Mouse (Mus musculus) left cerebral cortex, adult 9 months (tissue): Measurements from ENCODE around the gene Ogfod2.

Experiments used
- DNase-seq, 2 experiments: peaks; one replicate each; pipeline ENCODE4 v3.0.0; 2022; ENCODE audit warnings: low spot score in 2 of 2

Gene Ogfod2

GRCm38 (mm10) chr5:124095077-124095581 lies 17.0 kb upstream of the Ogfod2 start:
- no peak for DNase-seq

GRCm38 (mm10) chr5:124095596-124096232 lies 16.4 kb upstream of the Ogfod2 start, which contains the start of gene Abcb9:
Abcb9 (minus strand) TSS chr5:124095798.
- DNase-seq = peak; percentile 96 to 98

DNA sequence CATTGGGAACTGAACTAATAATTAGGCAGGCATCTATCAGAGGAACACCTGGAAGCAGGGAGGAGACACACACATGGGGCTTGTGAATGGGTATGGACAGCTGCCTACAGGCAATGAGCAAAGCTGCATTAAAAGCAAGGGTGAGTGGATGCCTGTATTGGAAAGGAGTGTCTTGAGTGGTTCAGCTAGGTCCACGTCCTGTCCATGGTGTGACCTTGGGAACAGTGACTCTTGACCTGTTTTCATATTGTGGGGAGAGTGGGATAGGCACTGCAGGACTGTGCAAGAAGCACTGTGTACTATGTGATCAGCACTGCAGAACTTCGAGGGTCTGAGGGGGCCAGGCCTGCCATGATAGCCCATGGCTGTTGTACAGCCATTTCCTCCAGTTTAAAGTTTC lies 13.2 kb upstream of the Ogfod2 start:
- DNase-seq = no peak

- no peak for DNase-seq
Observed at GRCm38 (mm10) chr5:124100128-124101044, 11.7 kb upstream of the Ogfod2 start.

DNA sequence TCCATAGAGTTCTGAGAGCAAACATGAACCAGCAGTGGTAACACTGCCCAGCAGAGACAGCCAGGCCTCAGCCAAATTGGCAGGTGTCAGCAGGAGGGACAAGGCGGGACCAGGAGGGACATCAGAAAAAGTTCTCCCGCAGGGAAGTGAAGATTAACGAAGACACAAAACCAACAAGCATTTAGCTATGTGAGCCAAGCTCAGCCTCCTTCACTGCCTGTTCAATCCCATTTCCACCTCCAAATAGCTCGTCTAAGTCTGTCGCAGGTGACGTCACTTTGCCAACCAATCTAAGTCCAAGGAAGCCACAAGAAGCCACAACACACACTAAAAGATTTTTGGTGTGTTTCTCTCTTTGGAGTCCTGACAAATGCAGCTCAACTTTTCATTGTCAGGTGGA lies 9.8 kb upstream of the Ogfod2 start:
- DNase-seq = no peak

DNA sequence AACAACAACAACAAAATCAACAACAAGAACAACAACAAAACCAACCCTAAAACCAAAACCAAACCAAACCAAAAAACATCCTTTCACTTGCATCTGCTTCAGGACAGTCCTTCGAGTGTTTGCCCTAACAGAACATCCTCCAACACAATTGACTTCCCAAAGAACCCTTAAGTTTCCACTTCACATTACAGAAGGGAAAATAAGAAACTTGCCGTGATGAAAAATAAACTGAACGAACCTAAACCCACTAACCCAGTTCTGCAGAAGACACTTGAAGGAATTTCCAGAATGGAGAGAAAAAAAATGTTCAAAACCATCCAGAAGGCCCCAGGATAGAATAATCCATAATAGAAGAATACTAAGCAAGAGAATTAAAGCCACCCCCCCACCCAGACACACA lies 9.1 kb upstream of the Ogfod2 start:
- no peak for DNase-seq

- DNase-seq = no peak
Observed at GRCm38 (mm10) chr5:124103552-124103951, 8.5 kb upstream of the Ogfod2 start.

DNA sequence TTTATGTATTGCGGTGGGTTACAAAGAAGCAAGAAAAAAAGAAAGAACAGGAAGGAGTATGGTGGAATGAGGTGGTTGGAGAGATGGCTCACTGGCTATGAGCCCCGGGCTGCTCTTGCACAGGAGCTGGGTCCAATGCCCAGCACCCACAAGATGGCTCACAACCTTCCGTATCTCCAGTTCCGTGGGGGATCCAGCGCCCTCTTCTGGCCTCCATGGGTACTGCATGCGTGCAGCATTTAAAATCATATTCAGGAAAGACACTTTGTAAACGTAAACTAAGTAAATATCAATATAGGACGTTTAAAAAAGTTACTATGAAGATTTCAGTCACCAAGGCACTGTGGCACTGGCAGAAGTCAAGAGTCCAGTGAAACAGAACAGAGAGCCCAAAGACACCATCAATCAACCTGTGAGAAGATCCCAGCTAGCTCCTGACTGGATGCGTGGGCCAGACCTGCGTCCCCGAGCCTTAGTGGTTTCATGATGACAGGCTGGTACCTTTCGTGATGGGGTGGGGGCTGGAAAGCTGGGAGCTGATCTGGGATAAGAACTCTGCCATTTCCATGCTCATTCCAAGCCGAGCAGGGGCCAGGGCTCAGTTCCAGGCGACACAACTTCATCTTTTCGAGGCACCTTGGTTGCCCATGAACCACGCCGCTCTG lies 888 bp upstream of the Ogfod2 start:
- DNase-seq = peak in 1 of 2 experiments; percentile 53

DNA sequence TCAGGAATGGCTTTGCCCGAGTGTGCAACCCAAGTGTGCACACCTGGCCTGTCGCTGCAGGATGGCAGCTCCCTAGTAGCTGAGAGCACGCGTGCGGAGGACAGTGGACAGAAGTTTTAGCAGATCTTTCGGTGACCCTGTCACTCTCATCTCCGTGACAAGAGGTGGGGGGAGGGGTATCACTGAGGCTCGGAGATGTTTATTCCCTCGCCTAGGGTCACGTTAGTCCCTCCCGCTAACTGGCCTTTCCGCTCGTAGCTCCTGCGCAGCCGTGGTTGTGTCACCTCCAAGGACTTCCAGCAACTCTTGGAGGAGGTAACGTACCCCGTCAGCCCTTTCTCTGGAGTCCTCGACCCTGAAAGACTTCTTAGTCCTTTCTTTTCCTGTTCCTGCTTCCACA lies 434 bp downstream of the Ogfod2 start:
- no peak for DNase-seq

DNA sequence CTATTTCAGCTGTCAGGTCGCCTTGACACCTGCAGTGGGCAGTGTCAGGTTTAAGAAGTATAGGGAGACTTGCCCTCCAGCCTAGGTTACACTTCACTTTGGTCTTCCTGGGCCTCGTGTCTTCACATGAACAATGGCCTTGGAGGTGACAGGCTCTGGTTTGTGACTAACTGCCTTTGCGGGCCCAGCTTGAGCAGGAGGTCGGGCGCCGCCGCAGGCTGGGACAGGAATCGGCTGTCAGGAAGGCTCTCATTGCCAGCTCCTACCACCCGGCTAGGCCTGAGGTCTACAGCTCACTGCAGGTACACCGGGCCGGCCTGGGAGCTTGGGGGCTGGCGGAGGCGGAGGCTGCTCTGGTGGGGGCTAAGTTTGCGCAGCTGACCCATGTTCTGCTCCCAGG lies 933 bp downstream of the Ogfod2 start:
- peak in 1 of 2 experiments; percentile 69 for DNase-seq

DNA sequence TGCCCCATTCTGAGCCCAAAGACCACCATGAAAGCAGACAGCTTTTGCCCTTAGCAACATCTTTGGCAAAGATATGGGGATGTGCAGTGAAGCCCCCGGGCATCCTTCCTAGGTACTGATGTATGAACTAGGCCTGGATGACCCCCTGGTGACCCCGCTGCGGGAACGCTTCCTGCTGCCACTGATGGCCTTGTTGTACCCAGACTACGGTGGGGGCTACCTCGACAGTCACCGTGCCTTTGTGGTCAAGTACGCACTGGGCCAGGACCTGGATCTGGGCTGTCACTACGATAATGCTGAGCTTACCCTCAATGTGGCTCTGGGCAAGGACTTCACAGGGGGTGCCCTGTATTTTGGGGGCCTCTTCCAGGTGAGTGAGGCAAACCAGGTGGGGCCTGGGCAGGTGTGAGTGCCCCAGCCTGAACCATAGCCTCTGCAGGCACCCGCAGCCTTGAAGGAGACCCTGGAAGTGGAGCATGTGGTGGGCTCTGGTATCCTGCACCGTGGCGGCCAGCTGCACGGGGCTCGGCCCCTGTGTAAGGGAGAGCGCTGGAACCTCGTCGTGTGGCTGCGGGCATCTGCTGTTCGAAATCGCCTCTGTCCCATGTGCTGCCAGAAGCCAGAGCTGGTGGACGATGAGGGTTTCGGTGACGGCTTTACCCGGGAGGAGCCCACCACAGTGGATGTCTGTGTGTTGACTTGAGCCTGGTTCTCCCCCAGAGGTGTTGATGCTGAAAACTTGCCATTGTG lies 2.4 kb downstream of the Ogfod2 start:
- no peak for DNase-seq

DNA sequence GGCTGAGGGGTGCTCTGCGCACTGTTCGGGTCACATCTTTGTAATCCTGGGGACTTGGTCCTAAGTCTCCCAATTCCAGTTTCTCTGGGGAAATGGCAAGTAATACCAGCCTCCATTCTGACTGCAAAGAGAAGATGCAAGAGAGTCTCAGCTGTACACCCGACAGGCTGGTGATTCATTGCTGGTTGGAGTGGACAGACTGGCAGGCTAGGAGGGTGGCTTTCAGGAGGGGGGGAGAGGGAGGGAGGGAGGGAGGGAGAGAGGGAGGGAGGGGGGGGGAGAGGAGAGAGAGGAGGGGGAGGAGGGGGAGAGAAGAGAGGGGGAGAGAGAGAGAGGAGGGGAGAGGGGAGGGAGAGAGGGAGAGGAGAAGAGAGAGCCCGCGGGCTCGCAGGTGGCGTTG lies 3.4 kb downstream of the Ogfod2 start:
- DNase-seq = no peak

GRCm38 (mm10) chr5:124115990-124116845 lies 4.1 kb downstream of the Ogfod2 start, which contains the start of gene Arl6ip4:
Arl6ip4 (plus strand) TSS chr5:124116089.
- peak in 1 of 2 experiments; percentile 77 for DNase-seq

DNA sequence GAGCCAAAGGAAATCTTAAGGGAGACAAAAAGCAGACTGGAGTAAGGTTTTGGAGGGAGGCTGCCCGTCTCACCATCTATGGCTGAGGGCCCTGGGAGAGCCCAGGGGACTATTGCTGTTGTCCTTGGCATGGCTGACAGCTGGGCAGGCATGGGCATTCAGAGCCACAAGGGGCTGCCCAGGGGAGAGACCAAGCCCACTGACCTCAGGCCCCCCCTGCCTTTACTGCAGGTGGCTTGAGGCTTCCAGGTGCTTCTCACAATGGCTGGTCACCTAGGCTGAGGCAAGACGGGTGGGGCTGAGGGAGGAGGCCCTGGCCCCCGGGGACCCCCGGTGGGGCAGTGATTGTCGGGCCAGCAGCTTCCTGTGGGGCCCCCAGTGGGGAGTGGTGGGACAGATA lies 7.1 kb downstream of the Ogfod2 start:
- no peak for DNase-seq

- no peak for DNase-seq
Observed at GRCm38 (mm10) chr5:124122357-124122756, 10.3 kb downstream of the Ogfod2 start.

GRCm38 (mm10) chr5:124125093-124125492 lies 13.0 kb downstream of the Ogfod2 start:
- DNase-seq = no peak

GRCm38 (mm10) chr5:124134261-124134660 lies 22.2 kb downstream of the Ogfod2 start:
- DNase-seq = no peak

DNA sequence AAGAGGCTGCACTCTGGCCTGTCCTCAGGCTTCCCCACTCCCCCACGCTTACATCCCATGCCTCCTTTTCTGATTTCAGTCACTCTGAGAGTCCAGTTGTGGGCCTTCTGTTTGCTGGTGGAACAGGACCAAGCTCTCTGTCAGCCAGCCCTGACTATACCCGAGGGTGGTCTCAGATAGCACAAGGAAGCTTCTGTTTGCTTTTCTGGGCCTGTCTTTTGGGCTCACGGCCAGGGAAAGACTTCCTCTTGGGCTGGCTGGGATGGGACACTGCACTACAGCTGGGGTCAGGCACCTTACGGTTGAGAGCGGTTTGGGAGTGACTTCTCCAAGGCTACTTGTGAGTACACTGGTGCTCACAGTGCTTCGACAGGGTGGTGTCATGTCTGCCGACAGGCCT lies 26.0 kb downstream of the Ogfod2 start:
- no peak for DNase-seq

GRCm38 (mm10) chr5:124149028-124149427 lies 36.9 kb downstream of the Ogfod2 start:
- no peak for DNase-seq

DNA sequence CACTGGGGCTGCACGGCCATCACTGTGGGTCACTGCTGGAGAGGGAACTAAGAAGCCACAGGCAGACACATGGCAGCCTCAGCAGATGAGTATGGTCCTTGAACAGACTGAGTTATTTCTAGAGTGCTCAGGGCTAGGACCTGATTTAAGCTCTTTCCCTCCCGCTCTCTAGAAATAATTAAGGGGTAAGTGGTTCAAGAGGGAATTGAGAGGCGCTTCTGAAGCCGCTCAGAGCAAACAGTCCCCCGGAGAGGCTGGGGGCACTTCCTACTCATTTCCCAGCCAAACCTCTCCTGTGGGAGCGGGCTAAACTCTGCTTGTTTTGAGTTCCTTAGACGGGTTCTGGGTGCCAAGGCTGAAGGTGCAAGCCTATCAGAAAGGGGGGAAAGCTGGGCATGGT lies 38.8 kb downstream of the Ogfod2 start:
- no peak for DNase-seq

DNA sequence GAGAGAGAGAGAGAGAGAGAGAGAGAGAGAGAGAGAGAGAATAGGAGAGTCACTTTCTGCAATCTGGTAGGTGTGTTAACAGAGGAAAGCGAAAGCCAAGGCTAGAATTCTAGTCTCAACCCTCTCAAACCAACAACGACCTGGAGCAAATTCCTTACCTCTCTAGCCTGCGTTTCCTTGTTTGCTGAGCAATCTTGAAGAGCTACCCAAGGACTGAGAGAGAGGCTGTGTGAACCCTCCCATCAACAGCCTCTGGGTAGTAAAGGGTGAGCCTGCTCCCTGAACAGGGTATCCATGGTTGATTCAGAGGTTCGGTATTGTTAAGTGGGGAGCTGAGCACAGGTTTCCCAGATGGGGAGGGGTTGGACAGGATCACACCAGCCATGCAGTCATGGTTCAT lies 40.6 kb downstream of the Ogfod2 start:
- DNase-seq = no peak
